Mouse (Mus musculus) ES-E14 (cell line): ENCODE results near the gene Uap1l1. TPM values are rescaled to one million over a fixed set of nuclear protein-coding genes. Genes with fewer than 3 reads are reported as not detected.

Experiments
- DNase-seq: peaks from one replicate; pipeline ENCODE4 v3.0.0-alpha.2; 2013; ENCODE audit warnings: low read depth, low spot score
- H3K27ac ChIP-seq: 2 replicates; pipeline ENCODE4 v1.5.1; 2012; ENCODE audit warnings: low read depth, mild to moderate bottlenecking, low read length, moderate library complexity, mixed read lengths; ENCODE audit not compliant: poor library complexity, insufficient read depth, severe bottlenecking
- H3K36me3 ChIP-seq: 2 replicates; pipeline ENCODE4 v1.6.1; 2012; ENCODE audit warnings: mild to moderate bottlenecking, low read length, moderate library complexity, mixed read lengths; ENCODE audit not compliant: control insufficient read depth, poor library complexity, insufficient read depth, severe bottlenecking
- H3K4me1 ChIP-seq, 2 experiments: fragments of 150-350 bp in 1 of 2; sonication (generic) in 1 of 2; 2 replicates each; pipeline ENCODE4 v1.6.1; 2012; ENCODE audit warnings: low read length in 2 of 2, mild to moderate bottlenecking in 1 of 2, mixed read lengths in 1 of 2; ENCODE audit not compliant: control insufficient read depth in 2 of 2, insufficient read depth in 2 of 2, poor library complexity in 1 of 2
- H3K4me3 ChIP-seq, 2 experiments: fragments of 150-350 bp in 1 of 2; sonication (generic) in 1 of 2; 2 replicates each; pipeline ENCODE4 v1.5.1; 2012; ENCODE audit warnings: low read length in 2 of 2, low read depth in 1 of 2, mild to moderate bottlenecking in 1 of 2, mixed read lengths in 1 of 2; ENCODE audit not compliant: insufficient read depth in 1 of 2, poor library complexity in 1 of 2, severe bottlenecking in 1 of 2
- H3K9ac ChIP-seq: 2 replicates; pipeline ENCODE4 v1.6.1; 2012; ENCODE audit warnings: low read depth, mild to moderate bottlenecking, low read length, mixed read lengths; ENCODE audit not compliant: poor library complexity, insufficient read depth, severe bottlenecking
- H3K9me3 ChIP-seq: fragments of 150-350 bp; sonication (generic); 2 replicates; pipeline ENCODE4 v1.6.1; 2012; ENCODE audit warnings: low read depth, mild to moderate bottlenecking, low read length; ENCODE audit not compliant: control insufficient read depth, insufficient read depth
- CHD2 ChIP-seq: IDR thresholded peaks from 2 replicates; pipeline ENCODE4 v1.6.1; 2014; ENCODE audit warnings: mild to moderate bottlenecking, low read depth, low read length, inconsistent platforms
- HCFC1 ChIP-seq: IDR thresholded peaks from 2 replicates; pipeline ENCODE4 v1.6.1; 2012; ENCODE audit warnings: low read length, inconsistent platforms, borderline replicate concordance; ENCODE audit not compliant: insufficient read depth
- MAFK ChIP-seq: IDR thresholded peaks from 2 replicates; pipeline ENCODE4 v1.6.1; 2014; ENCODE audit warnings: mild to moderate bottlenecking, low read depth, low read length, inconsistent platforms; ENCODE audit not compliant: insufficient read depth
- ZC3H11A ChIP-seq: IDR thresholded peaks from 2 replicates; pipeline ENCODE4 v1.6.1; 2012; ENCODE audit warnings: low read depth, mild to moderate bottlenecking, inconsistent platforms, low read length, borderline replicate concordance
- ZNF384 ChIP-seq: IDR thresholded peaks from 2 replicates; pipeline ENCODE4 v1.6.1; 2012; ENCODE audit warnings: low read depth, low read length, inconsistent platforms
- in situ Hi-C, 2 experiments: fragments of 600-800 bp; cut with MboI; formaldehyde crosslinking; loops; one replicate each; pipeline ENCODE4 v1.15.1; 2025; ENCODE audit warnings: low sequenced_read_pairs in 2 of 2, inconsistent platforms in 1 of 2; ENCODE audit not compliant: unreplicated experiment in 2 of 2
- total RNA-seq: library from RNA; depleted of rRNA; stranded (reverse); fragments of 300-350 nt; gene quantifications from 2 replicates; pipeline ENCODE4 v1.2.3, GENCODE M21; 2012

Gene Uap1l1
- total RNA-seq, 1 experiment, result 18.7 TPM

DNA sequence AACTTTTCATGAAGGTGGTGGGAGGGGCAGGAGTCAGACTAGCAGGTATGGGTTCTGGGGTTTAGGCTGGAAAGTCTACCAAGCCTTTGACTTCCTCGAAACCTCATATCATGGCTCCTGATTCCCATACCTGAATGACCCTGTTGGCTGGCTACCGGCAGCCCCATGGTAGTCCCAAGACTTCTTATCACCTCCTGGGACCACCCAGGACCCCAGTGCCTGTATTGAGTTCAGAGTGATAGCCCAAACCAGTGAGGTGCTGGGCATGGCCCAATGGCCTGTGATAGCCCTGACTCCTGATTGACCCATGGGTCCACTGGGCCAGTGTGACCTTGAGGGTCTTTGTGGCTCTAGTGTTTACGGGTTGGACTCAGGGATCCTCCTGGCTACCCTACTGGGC lies 14.8 kb downstream of the Uap1l1 start:
- in situ Hi-C loops, result no loop called here

GRCm38 (mm10) chr2:25349499-25349898 lies 16.0 kb downstream of the Uap1l1 start:
- DNase-seq, result no peak

More for the DNA sequence above, 14.8 kb downstream of the Uap1l1 start:
- no peak for TF ChIP-seq HCFC1
- no peak overlapping the region for H3K27ac ChIP-seq
- DNase-seq, result no peak
- no peak overlapping the region for H3K9ac ChIP-seq
- peaks cover 67% of the 10 kb centered on the region for H3K36me3 ChIP-seq
- no peaks in the 10 kb centered on the region for H3K4me1 ChIP-seq
- H3K4me3 ChIP-seq, result no peak overlapping the region
- H3K9me3 ChIP-seq, result no peaks in the 10 kb centered on the region

GRCm38 (mm10) chr2:25348162-25348561 lies 17.3 kb downstream of the Uap1l1 start:
- no peak overlapping the region for H3K9ac ChIP-seq
- TF ChIP-seq MAFK, result no peak
- TF ChIP-seq CHD2, result no peak
- TF ChIP-seq HCFC1, result no peak
- TF ChIP-seq ZC3H11A, result no peak
- TF ChIP-seq ZNF384, result no peak
- no peak for DNase-seq
- no peaks in the 10 kb centered on the region for H3K4me1 ChIP-seq
- H3K9me3 ChIP-seq, result no peaks in the 10 kb centered on the region
- H3K36me3 ChIP-seq, result peaks cover 76% of the 10 kb centered on the region
- in situ Hi-C loops, result no loop called here
- no peak overlapping the region for H3K4me3 ChIP-seq
- no peak overlapping the region for H3K27ac ChIP-seq

More at GRCm38 (mm10) chr2:25349499-25349898, 16.0 kb downstream of the Uap1l1 start:
- TF ChIP-seq MAFK (no peak), CHD2 (no peak), ZC3H11A (no peak), ZNF384 (no peak)
- peaks cover 76% of the 10 kb centered on the region for H3K36me3 ChIP-seq
- H3K27ac ChIP-seq, result no peak overlapping the region
- no peaks in the 10 kb centered on the region for H3K4me1 ChIP-seq
- no peak overlapping the region for H3K4me3 ChIP-seq
- H3K9me3 ChIP-seq, result no peaks in the 10 kb centered on the region
- no peak overlapping the region for H3K9ac ChIP-seq
- in situ Hi-C loops, result no loop called here

- H3K4me3 ChIP-seq, result no peak overlapping the region
- peaks cover 45% of the 10 kb centered on the region for H3K36me3 ChIP-seq
- no peak overlapping the region for H3K27ac ChIP-seq
- no peak for DNase-seq
- no peak for TF ChIP-seq ZC3H11A
- no peak for TF ChIP-seq HCFC1
- no peak for TF ChIP-seq CHD2
- no peak for TF ChIP-seq MAFK
- H3K9ac ChIP-seq, result no peak overlapping the region
- peaks cover 0 to 4% of the 10 kb centered on the region in 2 experiments; a peak in 1 of 4 replicates for H3K4me1 ChIP-seq
- no peaks in the 10 kb centered on the region for H3K9me3 ChIP-seq
- in situ Hi-C loops, result no loop called here
These were observed 27.2 kb downstream of the Uap1l1 start for GRCm38 (mm10) chr2:25338303-25338702.

- Histone ChIP-seq H3K9me3 (no peaks in the 10 kb centered on the region), H3K4me1 (peaks cover 0 to 4% of the 10 kb centered on the region in 2 experiments; a peak in 1 of 4 replicates), H3K36me3 (peaks cover 30% of the 10 kb centered on the region), H3K27ac (no peak overlapping the region), H3K4me3 (peak overlapping the region; percentile 85 to 88), H3K9ac (peak overlapping the region; percentile 81; the same call in 1 of the 2 replicates)
- no peak for TF ChIP-seq MAFK
- TF ChIP-seq CHD2, result no peak
- no peak for TF ChIP-seq HCFC1
- TF ChIP-seq ZC3H11A, result no peak
- no peak for TF ChIP-seq ZNF384
- in situ Hi-C loops, result no loop called here
- no peak for DNase-seq
These were observed 31.9 kb downstream of the Uap1l1 start for GRCm38 (mm10) chr2:25333569-25333968.
